In the genomic region with DNA sequence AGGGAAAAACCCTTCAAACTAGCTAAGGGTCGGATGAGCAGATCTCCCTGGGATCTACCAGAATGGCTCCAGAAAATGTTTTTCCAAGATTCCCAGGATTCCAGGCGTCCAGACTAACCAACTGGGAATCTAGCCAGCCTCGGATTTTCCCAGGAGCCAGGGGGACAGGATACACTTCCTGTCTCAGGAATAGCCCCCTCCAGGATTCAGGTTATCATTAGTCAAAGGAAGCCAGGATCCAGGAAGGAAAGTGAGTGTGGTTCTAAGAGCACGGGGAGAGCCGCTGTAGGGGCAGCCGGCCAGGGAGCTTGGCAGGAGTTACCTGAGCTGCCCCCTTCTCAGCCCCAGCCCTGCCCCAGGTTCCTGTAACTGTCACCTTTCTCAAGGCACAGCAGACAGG, we compare ENCODE assay signal across 10 mouse cellular contexts. TPM values are rescaled to one million over a fixed set of nuclear protein-coding genes. Genes with fewer than 3 reads are reported as not detected.
DNase-seq lines count a peak whose midpoint lies in the region; ATAC-seq and TF ChIP-seq lines count a peak whose summit lies in the region.
"Had no signal": no experiment of that assay in that cellular context is flagged by ENCODE, and none has a peak within 500 bp of the region (broad histone marks: within the 10 kb centered on the region; RNA-seq: fewer than 3 reads in every experiment).

No protein-coding gene starts in this region.

- 0 out of 2 replicates have a peak, but pooled peaks cover 5% of the 10 kb centered on the region for H3K4me1 ChIP-seq in lung, embryonic 14.5 days (ENCODE audit: insufficient read depth)
- H3K4me1 ChIP-seq in lung, adult 2 months (ENCODE audit: control insufficient read depth, insufficient read depth, low read length), result peaks cover 13% of the 10 kb centered on the region
- H3K4me1 ChIP-seq in heart, adult 2 months (ENCODE audit: control insufficient read depth, insufficient read depth, low read length), result peaks cover 13% of the 10 kb centered on the region

- WGBS in lung, embryonic 14.5 days, result 53% methylated on average over 6 of the region's 6 CpGs
- WGBS in lung, adult 2 months, result 31% methylated on average over 6 of the region's 6 CpGs
- WGBS in heart, adult 2 months, result 30% methylated on average over 6 of the region's 6 CpGs

- TF ChIP-seq CTCF in lung, embryonic 14.5 days (IDR thresholded peaks at IDR 0.05; ENCODE audit: low read depth), result no peak
- TF ChIP-seq CTCF in lung, adult 2 months (IDR thresholded peaks at IDR 0.05; ENCODE audit: insufficient read depth, low read length), result no peak
- TF ChIP-seq CTCF in heart, adult 2 months (IDR thresholded peaks at IDR 0.05), result no peak

- 0 out of 2 replicates have a peak overlapping the region, but pooled peaks have one; percentile 36 for H3K27ac ChIP-seq in lung, embryonic 14.5 days (ENCODE audit: low read depth)
- peak overlapping the region; percentile 83 for H3K27ac ChIP-seq in heart, adult 2 months

- no peak for ATAC-seq in lung, embryonic 14.5 days (ENCODE audit: insufficient read depth)
- ATAC-seq: forebrain, embryonic 14.5 days had no signal

- H3K4me2 ChIP-seq in lung, embryonic 14.5 days, result peak overlapping the region; percentile 23; the same call in 1 of the 2 replicates

- H3K79me2 ChIP-seq in heart, adult 2 months (replicated peaks; ENCODE audit: control insufficient read depth, insufficient read depth, low read length), result peaks cover 8% of the 10 kb centered on the region; the same call in 1 of the 2 replicates

- H3K27me3 ChIP-seq in lung, embryonic 14.5 days (ENCODE audit: insufficient read depth, low read length), result no peaks in the 10 kb centered on the region
- H3K27me3 ChIP-seq in heart, adult 2 months (ENCODE audit: control insufficient read depth, insufficient read depth, low read length), result no peaks in the 10 kb centered on the region

- DNase-seq in lung, embryonic 14.5 days, result peak; percentile 74
- no peak for DNase-seq in lung, adult 2 months
- DNase-seq in heart, adult 2 months, result peak; percentile 66 to 77
- peak; percentile 59 to 63 for DNase-seq in kidney, adult 8-10 months
- peak; percentile 43 for DNase-seq in lung, postnatal 25 days (ENCODE audit: low spot score)
- no peak for DNase-seq in urinary bladder, postnatal 14 days (ENCODE audit: low spot score)
- no peak for DNase-seq in urinary bladder, adult 18-20 months (ENCODE audit: low spot score in 2 of 2)
- DNase-seq in thymus, postnatal 14 days, result no peak
- DNase-seq: spleen, adult 18-20 months had no signal

- TF ChIP-seq EP300 in heart, adult 2 months (IDR thresholded peaks at IDR 0.05; ENCODE audit: insufficient read depth, low read depth, low read length), result peak; percentile 78

- H3K9ac ChIP-seq in lung, embryonic 14.5 days, result no peak overlapping the region; the same call in 1 of the 2 replicates
- no peak overlapping the region; the same call in 1 of the 2 replicates for H3K9ac ChIP-seq in heart, adult 2 months (ENCODE audit: low read depth, low read length)

- H3K4me3 ChIP-seq in lung, embryonic 14.5 days (ENCODE audit: low read depth, low read length), result no peak overlapping the region
- no peak overlapping the region for H3K4me3 ChIP-seq in lung, adult 2 months (replicated peaks; ENCODE audit: extremely low read depth, low read depth, low read length)
- H3K4me3 ChIP-seq in heart, adult 2 months, result peak overlapping the region; percentile 26

- no peaks in the 10 kb centered on the region for H3K9me3 ChIP-seq in lung, embryonic 14.5 days (ENCODE audit: low read depth, low read length)

- TF ChIP-seq POLR2A in lung, adult 2 months (IDR thresholded peaks at IDR 0.05; ENCODE audit: borderline replicate concordance, extremely low read depth, low read depth, low read length), result no peak
- no peak for TF ChIP-seq POLR2A in heart, adult 2 months (IDR thresholded peaks at IDR 0.05; ENCODE audit: insufficient read depth, low read depth, low read length)

- H3K36me3 ChIP-seq in lung, embryonic 14.5 days (ENCODE audit: insufficient read depth), result peaks cover 46% of the 10 kb centered on the region
- peaks cover 9% of the 10 kb centered on the region for H3K36me3 ChIP-seq in heart, adult 2 months (ENCODE audit: control insufficient read depth, insufficient read depth, low read length)

- intact Hi-C loops in heart, adult 2 months (cut with DNase I), result no loop called here

RNA-seq across cellular contexts. Expression of a gene that starts 5.1 kb away (rescaled TPM):
- polyA plus RNA-seq in lung, embryonic 14.5 days (2014; fragmentation: Nextera tagmentation; extraction: Ambion mirVana), result 82.9 and 85.2 TPM in 2 replicates
- polyA plus RNA-seq in lung, adult 2 months (2012; rRNA removed), result 71.3 and 81.7 TPM in 2 replicates
- total RNA-seq in heart, adult 2 months (2021), result 10 to 100 TPM; 38.2 to 40.1 TPM
- 36.0 and 51.1 TPM in 2 replicates for polyA plus RNA-seq in heart, adult 2 months (2012; rRNA removed)

RNA-seq across cellular contexts. Expression of a gene that starts 5.1 kb away (rescaled TPM):
- 119 and 134 TPM in 2 replicates for polyA plus RNA-seq in lung, embryonic 14.5 days (2014; fragmentation: Nextera tagmentation; extraction: Ambion mirVana)
- polyA plus RNA-seq in lung, adult 2 months (2012; rRNA removed), result 75.1 and 76.0 TPM in 2 replicates
- total RNA-seq in heart, adult 2 months (2021), result 10 to 100 TPM; 37.6 to 40.6 TPM
- 34.6 and 39.4 TPM in 2 replicates for polyA plus RNA-seq in heart, adult 2 months (2012; rRNA removed)

RNA-seq across cellular contexts. Expression of a gene that starts 19.1 kb away (rescaled TPM):
- 148 and 153 TPM in 2 replicates for polyA plus RNA-seq in lung, embryonic 14.5 days (2014; fragmentation: Nextera tagmentation; extraction: Ambion mirVana)
- 39.6 and 50.4 TPM in 2 replicates for polyA plus RNA-seq in lung, adult 2 months (2012; rRNA removed)
- total RNA-seq in heart, adult 2 months (2021), result 100 to 1,000 TPM; 127 to 140 TPM
- polyA plus RNA-seq in heart, adult 2 months (2012; rRNA removed), result 102 and 151 TPM in 2 replicates

RNA-seq across cellular contexts. Expression of a gene that starts 19.1 kb away (rescaled TPM):
- polyA plus RNA-seq in lung, embryonic 14.5 days (2014; fragmentation: Nextera tagmentation; extraction: Ambion mirVana), result 47.0 and 53.3 TPM in 2 replicates
- 9.5 and 12.5 TPM in 2 replicates for polyA plus RNA-seq in lung, adult 2 months (2012; rRNA removed)
- 10 to 100 TPM; 11.3 to 11.5 TPM for total RNA-seq in heart, adult 2 months (2021)
- polyA plus RNA-seq in heart, adult 2 months (2012; rRNA removed), result 7.9 and 14.0 TPM in 2 replicates

RNA-seq across cellular contexts. Expression of a gene that starts 19.5 kb away (rescaled TPM):
- 102 and 108 TPM in 2 replicates for polyA plus RNA-seq in lung, embryonic 14.5 days (2014; fragmentation: Nextera tagmentation; extraction: Ambion mirVana)
- polyA plus RNA-seq in lung, adult 2 months (2012; rRNA removed), result 23.5 and 27.6 TPM in 2 replicates
- 1 to 10 TPM; 5.2 to 6.1 TPM for total RNA-seq in heart, adult 2 months (2021)
- 6.4 and 6.8 TPM in 2 replicates for polyA plus RNA-seq in heart, adult 2 months (2012; rRNA removed)

Comparison
In these comparisons a context has a peak if more than half of its experiments do, and no peak if none do; other contexts are left out.
1. DNase-seq: peak in lung, embryonic 14.5 days (single experiment), heart, adult 2 months (2 of 2), kidney, adult 8-10 months (2 of 2) and lung, postnatal 25 days (single experiment); none in lung, adult 2 months (single experiment), urinary bladder, postnatal 14 days (single experiment), urinary bladder, adult 18-20 months (0 of 2) and thymus, postnatal 14 days (single experiment).